In the genomic region with DNA sequence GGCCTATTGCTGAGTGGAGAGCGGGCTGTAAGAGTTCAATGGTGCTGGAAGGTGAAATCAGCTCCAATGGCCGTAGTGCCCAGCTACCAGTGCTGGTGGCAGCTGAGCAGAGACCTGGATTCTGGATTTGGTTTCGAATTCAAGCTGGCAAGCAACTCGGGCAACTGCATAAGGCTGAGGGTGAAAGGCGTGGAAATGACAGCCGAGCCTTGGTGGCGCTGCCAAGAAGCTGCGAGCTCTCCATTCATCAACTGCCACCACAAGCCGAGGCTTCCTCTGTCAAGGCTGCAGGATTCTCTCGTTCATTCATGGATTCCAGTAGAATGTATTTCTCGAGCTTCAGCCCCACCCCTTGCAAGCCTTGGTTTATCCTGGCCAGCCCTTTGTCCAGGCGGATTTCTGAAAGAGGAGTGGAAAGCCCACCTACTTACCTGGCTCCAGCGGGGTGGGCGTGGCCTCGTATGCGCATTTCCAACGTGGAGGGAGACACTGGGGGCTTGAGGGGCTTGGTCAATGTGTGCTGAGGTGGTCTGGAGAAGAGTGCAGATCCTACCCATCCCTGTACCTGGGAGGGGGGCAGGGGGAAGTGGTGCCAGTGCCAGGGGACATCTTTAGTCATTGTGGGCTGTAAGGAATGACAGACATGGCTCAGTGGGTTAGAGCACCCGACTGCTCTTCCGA, we compare ENCODE assay signal across 9 mouse cellular contexts. TPM values are rescaled to one million over a fixed set of nuclear protein-coding genes. Genes with fewer than 3 reads are reported as not detected.
A peak's percentile ranks its signal among the peaks of the same experiment; 100 is the strongest.
DNase-seq lines count a peak whose midpoint lies in the region; ATAC-seq and TF ChIP-seq lines count a peak whose summit lies in the region.
"Had no signal": no experiment of that assay in that cellular context is flagged by ENCODE, and none has a peak within 500 bp of the region (broad histone marks: within the 10 kb centered on the region; RNA-seq: fewer than 3 reads in every experiment).

No protein-coding gene starts in this region.

- no peak overlapping the region for H3K9ac ChIP-seq in forebrain, postnatal 0 days
- no peak overlapping the region for H3K9ac ChIP-seq in forebrain, embryonic 11.5 days (ENCODE audit: low read length)
- no peak overlapping the region for H3K9ac ChIP-seq in neural tube, embryonic 13.5 days
- H3K9ac ChIP-seq: neural tube, embryonic 12.5 days had no signal

- no peak for TF ChIP-seq CTCF in forebrain, postnatal 0 days (IDR thresholded peaks at IDR 0.05; ENCODE audit: low read depth)

- H3K9me3 ChIP-seq in forebrain, postnatal 0 days (ENCODE audit: low read length), result no peaks in the 10 kb centered on the region
- no peaks in the 10 kb centered on the region for H3K9me3 ChIP-seq in forebrain, embryonic 11.5 days (ENCODE audit: control insufficient read depth, low read length)
- no peaks in the 10 kb centered on the region for H3K9me3 ChIP-seq in neural tube, embryonic 13.5 days
- H3K9me3 ChIP-seq: neural tube, embryonic 12.5 days had no signal

- no peaks in the 10 kb centered on the region for H3K27me3 ChIP-seq in forebrain, postnatal 0 days (ENCODE audit: insufficient read depth, low read length)
- H3K27me3 ChIP-seq in forebrain, embryonic 11.5 days (ENCODE audit: control insufficient read depth, insufficient read depth, low read length), result peaks cover 2% of the 10 kb centered on the region; the same call in 1 of the 2 replicates
- peaks cover under 1% of the 10 kb centered on the region; the same call in 1 of the 2 replicates for H3K27me3 ChIP-seq in neural tube, embryonic 13.5 days

- no peak overlapping the region for H3K27ac ChIP-seq in forebrain, postnatal 0 days (ENCODE audit: low read depth, low read length)
- H3K27ac ChIP-seq in forebrain, embryonic 11.5 days (ENCODE audit: low read depth, low read length), result no peak overlapping the region
- peak overlapping the region; percentile 46; the same call in 1 of the 2 replicates for H3K27ac ChIP-seq in neural tube, embryonic 13.5 days (replicated peaks)
- H3K27ac ChIP-seq: neural tube, embryonic 12.5 days had no signal

- H3K36me3 ChIP-seq in forebrain, postnatal 0 days (ENCODE audit: insufficient read depth), result no peaks in the 10 kb centered on the region
- no peaks in the 10 kb centered on the region for H3K36me3 ChIP-seq in forebrain, embryonic 11.5 days (ENCODE audit: control insufficient read depth, insufficient read depth, low read length)
- no peaks in the 10 kb centered on the region for H3K36me3 ChIP-seq in neural tube, embryonic 13.5 days
- H3K36me3 ChIP-seq: neural tube, embryonic 12.5 days had no signal

- peak; percentile 66 for DNase-seq in forebrain, postnatal 0 days
- DNase-seq in forebrain, embryonic 11.5 days (ENCODE audit: low spot score), result no peak
- peak; percentile 61 for DNase-seq in adrenal gland, adult 8-10 months
- peak; percentile 51 for DNase-seq in gastrocnemius, postnatal 10 days
- DNase-seq in B cell, adult 2 months, result no peak
- DNase-seq in thymus, postnatal 10 days (ENCODE audit: low spot score in 2 of 2), result no peak

- no peaks in the 10 kb centered on the region for H3K4me1 ChIP-seq in forebrain, postnatal 0 days (ENCODE audit: insufficient read depth)
- H3K4me1 ChIP-seq in forebrain, embryonic 11.5 days (replicated peaks; ENCODE audit: control insufficient read depth, insufficient read depth, low read length), result no peaks in the 10 kb centered on the region
- peaks cover 52% of the 10 kb centered on the region for H3K4me1 ChIP-seq in neural tube, embryonic 13.5 days (replicated peaks)

- H3K4me2 ChIP-seq in forebrain, postnatal 0 days (ENCODE audit: low read depth), result peak overlapping the region; percentile 17; the same call in 1 of the 2 replicates
- H3K4me2 ChIP-seq in forebrain, embryonic 11.5 days (ENCODE audit: low read depth, low read length, severe bottlenecking), result no peak overlapping the region
- peak overlapping the region; percentile 28 for H3K4me2 ChIP-seq in neural tube, embryonic 13.5 days
- H3K4me2 ChIP-seq: neural tube, embryonic 12.5 days had no signal

- H3K4me3 ChIP-seq in forebrain, postnatal 0 days (ENCODE audit: low read depth, low read length), result no peak overlapping the region
- H3K4me3 ChIP-seq in forebrain, embryonic 11.5 days (ENCODE audit: low read depth, low read length), result no peak overlapping the region
- H3K4me3 ChIP-seq in neural tube, embryonic 13.5 days, result no peak overlapping the region
- H3K4me3 ChIP-seq: neural tube, embryonic 12.5 days had no signal

- peak; percentile 27; the same call in 1 of the 2 replicates for ATAC-seq in forebrain, postnatal 0 days
- ATAC-seq in forebrain, embryonic 11.5 days (replicated peaks; ENCODE audit: low FRiP score), result no peak
- ATAC-seq in neural tube, embryonic 13.5 days (ENCODE audit: low read depth), result no peak
- ATAC-seq in CD4-positive, CD25-positive, alpha-beta regulatory T cell, adult 4 months, result no peak

- 39% methylated on average over 19 of the region's 19 CpGs for WGBS in forebrain, postnatal 0 days
- 60% methylated on average over 19 of the region's 19 CpGs for WGBS in forebrain, embryonic 11.5 days
- WGBS in neural tube, embryonic 13.5 days, result 34% methylated on average over 19 of the region's 19 CpGs

RNA-seq across cellular contexts. Expression of gene Ngfr, which starts 30.4 kb away (rescaled TPM):
- 5.8 and 8.2 TPM in 2 replicates for total RNA-seq in forebrain, postnatal 0 days (2014; rRNA removed)
- polyA plus RNA-seq in forebrain, postnatal 0 days (2015; fragmentation: Nextera tagmentation; extraction: Ambion mirVana), result 4.5 and 6.0 TPM in 2 replicates
- polyA plus RNA-seq in forebrain, embryonic 11.5 days (2014; fragmentation: Nextera tagmentation; extraction: Ambion mirVana), result 10.5 and 11.5 TPM in 2 replicates
- total RNA-seq in adrenal gland, adult 8-10 months (2022), result 1 to 10 TPM; 4.0 to 6.0 (median 5.2) TPM
- total RNA-seq in gastrocnemius, postnatal 10 days (2021), result 1 to 10 TPM; 8.1 to 8.5 TPM
- 97.1 and 121 TPM in 2 replicates for polyA plus RNA-seq in neural tube, embryonic 13.5 days (2015; fragmentation: Nextera tagmentation; extraction: Ambion mirVana)
- polyA plus RNA-seq in CD4-positive, CD25-positive, alpha-beta regulatory T cell, adult 4 months (2017; shearing (Covaris generic)), result not detected

RNA-seq across cellular contexts. Expression of gene Phb, which starts 48.8 kb away (rescaled TPM):
- 130 and 149 TPM in 2 replicates for total RNA-seq in forebrain, postnatal 0 days (2014; rRNA removed)
- 192 and 197 TPM in 2 replicates for polyA plus RNA-seq in forebrain, postnatal 0 days (2015; fragmentation: Nextera tagmentation; extraction: Ambion mirVana)
- polyA plus RNA-seq in forebrain, embryonic 11.5 days (2014; fragmentation: Nextera tagmentation; extraction: Ambion mirVana), result 198 and 205 TPM in 2 replicates
- total RNA-seq in adrenal gland, adult 8-10 months (2022), result 100 to 1,000 TPM; 283 to 358 (median 307) TPM
- 100 to 1,000 TPM; 139 to 155 TPM for total RNA-seq in gastrocnemius, postnatal 10 days (2021)
- 185 and 188 TPM in 2 replicates for polyA plus RNA-seq in neural tube, embryonic 13.5 days (2015; fragmentation: Nextera tagmentation; extraction: Ambion mirVana)
- polyA plus RNA-seq in CD4-positive, CD25-positive, alpha-beta regulatory T cell, adult 4 months (2017; shearing (Covaris generic)), result 100 to 1,000 TPM; 132 to 177 TPM

Comparison
In these comparisons a context has a peak if more than half of its experiments do, and no peak if none do; other contexts are left out.
1. DNase-seq: peak in forebrain, postnatal 0 days (single experiment), adrenal gland, adult 8-10 months (single experiment) and gastrocnemius, postnatal 10 days (single experiment); none in forebrain, embryonic 11.5 days (single experiment), B cell, adult 2 months (0 of 2) and thymus, postnatal 10 days (0 of 2).